Mouse (Mus musculus): Measurements from ENCODE around the gene Rhov. TPM values are rescaled to one million over a fixed set of nuclear protein-coding genes. Genes with fewer than 3 reads are reported as not detected.

Rhov gene
- polyA plus RNA-seq (2014; fragmentation: Nextera tagmentation; extraction: Ambion mirVana) = 2.3 and 2.4 TPM in 2 replicates

GRCm38 (mm10) chr2:119270643-119271331 is at the start of gene Rhov:
Gene Rhov, minus strand, starts transcription at chr2:119271272.
- Histone ChIP-seq H3K9ac (ENCODE audit: low read length) (peak within 1 kb of the TSS; percentile 59), H3K4me2 (ENCODE audit: low read depth) (peak within 1 kb of the TSS; percentile 84), H3K27me3 (ENCODE audit: control insufficient read depth, insufficient read depth, low read length) (no peaks in the 10 kb centered on the region), H3K36me3 (ENCODE audit: control insufficient read depth, insufficient read depth, low read length) (no peaks in the 10 kb centered on the region), H3K4me1 (ENCODE audit: control insufficient read depth, insufficient read depth, low read length) (no peaks in the 10 kb centered on the region), H3K4me3 (ENCODE audit: low read depth, low read length) (peak within 1 kb of the TSS; percentile 46), H3K27ac (ENCODE audit: low read depth, low read length) (no peak within 1 kb of the TSS), H3K9me3 (ENCODE audit: control insufficient read depth, low read length) (no peaks in the 10 kb centered on the region)
- peak; percentile 74 for ATAC-seq (ENCODE audit: insufficient read depth, low FRiP score, low TSS enrichment)
- WGBS = under 1% methylated on average over 49 of the region's 49 CpGs
- DNase-seq (ENCODE audit: low spot score) = peak; percentile 72

- Histone ChIP-seq H3K9ac (ENCODE audit: low read length) (no peak overlapping the region), H3K4me1 (ENCODE audit: control insufficient read depth, insufficient read depth, low read length) (peaks cover 22% of the 10 kb centered on the region), H3K27ac (ENCODE audit: low read depth, low read length) (no peak overlapping the region), H3K4me2 (ENCODE audit: low read depth) (no peak overlapping the region), H3K9me3 (ENCODE audit: control insufficient read depth, low read length) (no peaks in the 10 kb centered on the region), H3K4me3 (ENCODE audit: low read depth, low read length) (no peak overlapping the region), H3K36me3 (ENCODE audit: control insufficient read depth, insufficient read depth, low read length) (no peaks in the 10 kb centered on the region), H3K27me3 (ENCODE audit: control insufficient read depth, insufficient read depth, low read length) (peaks cover 66% of the 10 kb centered on the region)
- 69% methylated on average over 8 of the region's 8 CpGs for WGBS
- ATAC-seq (ENCODE audit: insufficient read depth, low FRiP score, low TSS enrichment) (no peak), DNase-seq (ENCODE audit: low spot score) (no peak)
Measured at GRCm38 (mm10) chr2:119320571-119320970, 49.5 kb upstream of the Rhov start.

- no peak for DNase-seq (ENCODE audit: low spot score)
- ATAC-seq (ENCODE audit: insufficient read depth, low FRiP score, low TSS enrichment) = no peak
- no peak overlapping the region for H3K27ac ChIP-seq (ENCODE audit: low read depth, low read length)
- no peak overlapping the region for H3K9ac ChIP-seq (ENCODE audit: low read length)
- peaks cover 42% of the 10 kb centered on the region for H3K27me3 ChIP-seq (ENCODE audit: control insufficient read depth, insufficient read depth, low read length)
- 73% methylated on average over 3 of the region's 3 CpGs for WGBS
- H3K36me3 ChIP-seq (ENCODE audit: control insufficient read depth, insufficient read depth, low read length) = no peaks in the 10 kb centered on the region
- no peak overlapping the region for H3K4me2 ChIP-seq (ENCODE audit: low read depth)
- H3K4me1 ChIP-seq (ENCODE audit: control insufficient read depth, insufficient read depth, low read length) = peaks cover 17% of the 10 kb centered on the region; the same call in 1 of the 2 replicates
- no peaks in the 10 kb centered on the region for H3K9me3 ChIP-seq (ENCODE audit: control insufficient read depth, low read length)
- no peak overlapping the region for H3K4me3 ChIP-seq (ENCODE audit: low read depth, low read length)
Measured at GRCm38 (mm10) chr2:119318043-119318710, 47.1 kb upstream of the Rhov start.

GRCm38 (mm10) chr2:119314742-119315310 is 43.8 kb upstream of the Rhov start:
- Histone ChIP-seq H3K27ac (ENCODE audit: low read depth, low read length) (no peak overlapping the region), H3K4me3 (ENCODE audit: low read depth, low read length) (no peak overlapping the region), H3K27me3 (ENCODE audit: control insufficient read depth, insufficient read depth, low read length) (peaks cover 10% of the 10 kb centered on the region), H3K4me1 (ENCODE audit: control insufficient read depth, insufficient read depth, low read length) (no peaks in the 10 kb centered on the region), H3K36me3 (ENCODE audit: control insufficient read depth, insufficient read depth, low read length) (no peaks in the 10 kb centered on the region), H3K9me3 (ENCODE audit: control insufficient read depth, low read length) (no peaks in the 10 kb centered on the region), H3K9ac (ENCODE audit: low read length) (no peak overlapping the region), H3K4me2 (ENCODE audit: low read depth) (no peak overlapping the region)
- DNase-seq (ENCODE audit: low spot score) = no peak
- no peak for ATAC-seq (ENCODE audit: insufficient read depth, low FRiP score, low TSS enrichment)
- 53% methylated on average over 12 of the region's 12 CpGs for WGBS

- DNase-seq (ENCODE audit: low spot score) (no peak), ATAC-seq (ENCODE audit: insufficient read depth, low FRiP score, low TSS enrichment) (no peak)
- no peak overlapping the region for H3K4me2 ChIP-seq (ENCODE audit: low read depth)
- peaks cover 6% of the 10 kb centered on the region for H3K27me3 ChIP-seq (ENCODE audit: control insufficient read depth, insufficient read depth, low read length)
- H3K9me3 ChIP-seq (ENCODE audit: control insufficient read depth, low read length) = no peaks in the 10 kb centered on the region
- no peak overlapping the region for H3K4me3 ChIP-seq (ENCODE audit: low read depth, low read length)
- H3K36me3 ChIP-seq (ENCODE audit: control insufficient read depth, insufficient read depth, low read length) = no peaks in the 10 kb centered on the region
- H3K9ac ChIP-seq (ENCODE audit: low read length) = no peak overlapping the region
- no peak overlapping the region for H3K27ac ChIP-seq (ENCODE audit: low read depth, low read length)
- H3K4me1 ChIP-seq (ENCODE audit: control insufficient read depth, insufficient read depth, low read length) = no peaks in the 10 kb centered on the region
- WGBS = 25% methylated on average over 10 of the region's 10 CpGs
Measured at GRCm38 (mm10) chr2:119313780-119314479, 42.9 kb upstream of the Rhov start.

- H3K27ac ChIP-seq (ENCODE audit: low read depth, low read length) = no peak overlapping the region
- H3K9ac ChIP-seq (ENCODE audit: low read length) = no peak overlapping the region
- H3K36me3 ChIP-seq (ENCODE audit: control insufficient read depth, insufficient read depth, low read length) = no peaks in the 10 kb centered on the region
- WGBS = 7% methylated on average over 2 of the region's 2 CpGs
- H3K4me3 ChIP-seq (ENCODE audit: low read depth, low read length) = no peak overlapping the region
- no peaks in the 10 kb centered on the region for H3K27me3 ChIP-seq (ENCODE audit: control insufficient read depth, insufficient read depth, low read length)
- no peak for ATAC-seq (ENCODE audit: insufficient read depth, low FRiP score, low TSS enrichment)
- no peak for DNase-seq (ENCODE audit: low spot score)
- no peaks in the 10 kb centered on the region for H3K4me1 ChIP-seq (ENCODE audit: control insufficient read depth, insufficient read depth, low read length)
- no peaks in the 10 kb centered on the region for H3K9me3 ChIP-seq (ENCODE audit: control insufficient read depth, low read length)
- H3K4me2 ChIP-seq (ENCODE audit: low read depth) = no peak overlapping the region
Measured at GRCm38 (mm10) chr2:119312380-119312958, 41.4 kb upstream of the Rhov start.

- no peaks in the 10 kb centered on the region for H3K9me3 ChIP-seq (ENCODE audit: control insufficient read depth, low read length)
- H3K27ac ChIP-seq (ENCODE audit: low read depth, low read length) = no peak overlapping the region
- no peaks in the 10 kb centered on the region for H3K4me1 ChIP-seq (ENCODE audit: control insufficient read depth, insufficient read depth, low read length)
- ATAC-seq (ENCODE audit: insufficient read depth, low FRiP score, low TSS enrichment) (no peak), DNase-seq (ENCODE audit: low spot score) (no peak)
- no peak overlapping the region for H3K9ac ChIP-seq (ENCODE audit: low read length)
- H3K36me3 ChIP-seq (ENCODE audit: control insufficient read depth, insufficient read depth, low read length) = no peaks in the 10 kb centered on the region
- H3K4me3 ChIP-seq (ENCODE audit: low read depth, low read length) = no peak overlapping the region
- H3K4me2 ChIP-seq (ENCODE audit: low read depth) = no peak overlapping the region
- 49% methylated on average over 12 of the region's 12 CpGs for WGBS
- no peaks in the 10 kb centered on the region for H3K27me3 ChIP-seq (ENCODE audit: control insufficient read depth, insufficient read depth, low read length)
Measured at GRCm38 (mm10) chr2:119311544-119311943, 40.5 kb upstream of the Rhov start.

GRCm38 (mm10) chr2:119304798-119305208 is 33.7 kb upstream of the Rhov start:
- DNase-seq (ENCODE audit: low spot score) = peak; percentile 49
- H3K4me3 ChIP-seq (ENCODE audit: low read depth, low read length) = no peak overlapping the region
- WGBS = 15% methylated on average over 3 of the region's 3 CpGs
- H3K27ac ChIP-seq (ENCODE audit: low read depth, low read length) = no peak overlapping the region
- H3K9ac ChIP-seq (ENCODE audit: low read length) = 0 out of 2 replicates have a peak overlapping the region, but pooled peaks have one; percentile 11
- no peak overlapping the region for H3K4me2 ChIP-seq (ENCODE audit: low read depth)
- H3K27me3 ChIP-seq (ENCODE audit: control insufficient read depth, insufficient read depth, low read length) = no peaks in the 10 kb centered on the region
- peaks cover 5% of the 10 kb centered on the region; the same call in 1 of the 2 replicates for H3K4me1 ChIP-seq (ENCODE audit: control insufficient read depth, insufficient read depth, low read length)
- H3K36me3 ChIP-seq (ENCODE audit: control insufficient read depth, insufficient read depth, low read length) = no peaks in the 10 kb centered on the region
- no peaks in the 10 kb centered on the region for H3K9me3 ChIP-seq (ENCODE audit: control insufficient read depth, low read length)
- ATAC-seq (ENCODE audit: insufficient read depth, low FRiP score, low TSS enrichment) = peak; percentile 59; the same call in 1 of the 2 replicates
